Mouse (Mus musculus): ENCODE results near the gene Samd8. TPM values are rescaled to one million over a fixed set of nuclear protein-coding genes. Genes with fewer than 3 reads are reported as not detected.

Samd8 gene
- polyA plus RNA-seq, 1 experiment from 2014 or later: 7.1 TPM

DNA sequence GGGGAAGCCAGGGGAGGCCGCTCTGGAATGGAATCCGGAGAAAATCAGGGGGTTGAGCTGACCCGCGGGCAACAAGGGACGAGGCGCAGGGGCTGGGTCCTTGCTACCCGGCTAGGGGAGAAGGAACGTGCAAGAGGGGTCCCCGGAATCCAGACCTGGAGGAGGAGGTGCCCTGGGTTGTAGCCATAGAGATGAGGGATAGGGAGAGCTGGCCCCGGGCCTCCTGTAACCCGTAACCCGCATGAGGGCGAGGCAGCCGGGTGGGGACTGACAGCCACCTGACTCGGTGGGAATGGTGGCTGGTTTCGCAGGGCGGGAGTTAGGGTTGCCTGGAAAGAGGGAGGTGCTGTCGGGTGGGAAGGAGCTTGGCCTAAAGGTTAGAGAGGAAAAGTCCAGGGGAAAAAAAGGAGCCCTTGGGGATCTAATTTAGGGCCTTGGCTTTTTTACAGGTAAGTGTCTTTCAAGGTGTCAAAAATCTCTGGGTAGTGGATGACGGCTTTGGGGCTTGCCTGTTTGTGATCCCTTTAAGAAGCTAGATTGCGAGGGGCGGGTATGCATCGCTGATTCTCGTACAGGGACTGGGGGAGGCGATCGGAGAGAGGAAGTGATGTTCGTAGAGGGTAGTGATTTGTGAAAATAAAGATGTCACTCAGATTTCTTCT lies 681 bp downstream of the Samd8 start, which contains the start of gene Dusp13:
TSS of gene Dusp13 (minus strand) at position 301 of the 662 bp plus-strand sequence.
- H3K27ac ChIP-seq (ENCODE audit: low read length): peak within 1 kb of the TSS; percentile 88
- H3K4me1 ChIP-seq (ENCODE audit: insufficient read depth, low read depth, low read length): peaks cover 6% of the 10 kb centered on the region; the same call in 1 of the 2 replicates
- peak; percentile 87 for DNase-seq (ENCODE audit: low spot score)
- WGBS: under 1% methylated on average over 26 of the region's 26 CpGs
- H3K9ac ChIP-seq (replicated peaks; ENCODE audit: low read depth): peak within 1 kb of the TSS; percentile 82
- H3K36me3 ChIP-seq (ENCODE audit: insufficient read depth, low read length): no peaks in the 10 kb centered on the region
- 0 out of 2 replicates have a peak, but pooled peaks cover 3% of the 10 kb centered on the region for H3K27me3 ChIP-seq (replicated peaks; ENCODE audit: insufficient read depth, low read length)
- H3K4me3 ChIP-seq (ENCODE audit: low read depth, low read length): peak within 1 kb of the TSS; percentile 97
- TF ChIP-seq EP300 (IDR thresholded peaks at IDR 0.05): no peak
- no peak for TF ChIP-seq CTCF (IDR thresholded peaks at IDR 0.05)
- ATAC-seq: peak; percentile 72
- H3K9me3 ChIP-seq (ENCODE audit: low read length): no peaks in the 10 kb centered on the region
- peak within 1 kb of the TSS; percentile 82 for H3K4me2 ChIP-seq (replicated peaks; ENCODE audit: low read depth, low read length)

DNA sequence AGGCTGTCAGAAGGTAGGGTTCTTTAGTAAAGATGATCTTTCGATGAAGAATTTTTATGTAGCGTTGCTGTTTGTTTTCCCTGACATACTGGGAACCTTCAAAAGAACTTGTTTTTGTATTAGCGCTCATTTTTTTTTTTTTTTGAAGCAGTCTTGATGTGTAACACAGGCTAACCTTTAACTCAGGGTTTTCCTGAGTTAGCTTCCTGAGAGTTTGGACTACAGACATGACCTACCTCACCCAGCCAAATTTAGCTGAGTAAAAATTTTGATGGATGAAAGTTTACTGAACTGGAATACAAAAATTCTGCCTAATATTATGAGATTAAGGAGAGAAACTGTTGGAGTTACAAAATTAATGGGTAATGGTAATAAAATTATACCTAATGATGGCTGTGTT lies 2.1 kb downstream of the Samd8 start:
- 0 out of 2 replicates have a peak, but pooled peaks cover 3% of the 10 kb centered on the region for H3K27me3 ChIP-seq (replicated peaks; ENCODE audit: insufficient read depth, low read length)
- H3K4me3 ChIP-seq (ENCODE audit: low read depth, low read length): no peak overlapping the region
- no peaks in the 10 kb centered on the region for H3K9me3 ChIP-seq (ENCODE audit: low read length)
- peaks cover 6% of the 10 kb centered on the region; the same call in 1 of the 2 replicates for H3K4me1 ChIP-seq (ENCODE audit: insufficient read depth, low read depth, low read length)
- H3K4me2 ChIP-seq (replicated peaks; ENCODE audit: low read depth, low read length): no peak overlapping the region
- 88% methylated on average over 3 of the region's 3 CpGs for WGBS
- ATAC-seq (no peak), DNase-seq (ENCODE audit: low spot score) (no peak)
- H3K9ac ChIP-seq (replicated peaks; ENCODE audit: low read depth): no peak overlapping the region
- no peak for TF ChIP-seq EP300 (IDR thresholded peaks at IDR 0.05)
- TF ChIP-seq CTCF (IDR thresholded peaks at IDR 0.05): no peak
- H3K27ac ChIP-seq (ENCODE audit: low read length): no peak overlapping the region
- H3K36me3 ChIP-seq (ENCODE audit: insufficient read depth, low read length): no peaks in the 10 kb centered on the region

DNA sequence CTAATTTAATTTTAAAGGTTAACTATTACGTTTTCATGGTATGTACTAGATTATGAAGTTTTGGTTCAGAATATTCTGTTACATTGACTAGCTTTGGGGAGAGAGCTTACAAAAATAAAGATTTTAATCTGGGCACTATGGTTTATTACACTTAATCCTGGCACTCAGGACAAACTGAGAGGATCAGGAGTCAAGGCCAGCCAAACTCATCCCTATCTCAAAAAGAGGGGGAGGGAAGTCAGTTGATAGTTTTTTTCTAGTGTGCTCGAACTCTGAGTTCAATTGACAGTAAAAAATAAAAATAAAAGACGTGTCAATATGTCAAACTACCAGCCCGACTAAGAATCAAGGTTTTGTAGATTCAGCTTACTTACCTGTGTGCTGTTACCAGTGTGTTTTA lies 3.0 kb downstream of the Samd8 start:
- Histone ChIP-seq H3K36me3 (ENCODE audit: insufficient read depth, low read length) (no peaks in the 10 kb centered on the region), H3K4me2 (replicated peaks; ENCODE audit: low read depth, low read length) (no peak overlapping the region), H3K9ac (replicated peaks; ENCODE audit: low read depth) (no peak overlapping the region), H3K9me3 (ENCODE audit: low read length) (no peaks in the 10 kb centered on the region), H3K27me3 (replicated peaks; ENCODE audit: insufficient read depth, low read length) (0 out of 2 replicates have a peak, but pooled peaks cover 2% of the 10 kb centered on the region), H3K4me3 (ENCODE audit: low read depth, low read length) (no peak overlapping the region), H3K27ac (ENCODE audit: low read length) (no peak overlapping the region), H3K4me1 (ENCODE audit: insufficient read depth, low read depth, low read length) (peaks cover 6% of the 10 kb centered on the region; the same call in 1 of the 2 replicates)
- DNase-seq (ENCODE audit: low spot score) (no peak), ATAC-seq (no peak)
- TF ChIP-seq CTCF (IDR thresholded peaks at IDR 0.05) (no peak), EP300 (IDR thresholded peaks at IDR 0.05) (no peak)
- 83% methylated on average over 4 of the region's 4 CpGs for WGBS

DNA sequence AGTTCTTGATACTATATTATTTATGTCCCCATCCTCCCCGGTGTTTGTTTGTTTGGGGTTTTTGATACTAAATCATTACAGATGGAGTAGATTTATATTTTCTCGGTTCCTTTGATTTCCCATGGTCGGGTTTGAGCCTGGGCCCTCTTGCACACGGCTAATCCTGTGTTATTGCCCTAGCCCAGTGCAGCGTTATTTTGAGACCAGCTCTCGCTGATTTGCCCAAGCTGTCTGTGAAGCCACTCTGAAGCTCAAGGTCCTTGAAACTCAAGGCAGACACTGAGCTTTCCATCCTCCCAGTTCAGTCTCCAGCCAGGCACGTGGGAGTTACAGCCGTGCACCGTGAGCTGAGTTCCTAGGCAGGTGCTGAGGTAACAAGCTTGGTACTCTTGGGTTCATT lies 11.2 kb downstream of the Samd8 start:
- Histone ChIP-seq H3K27me3 (replicated peaks; ENCODE audit: insufficient read depth, low read length) (no peaks in the 10 kb centered on the region), H3K4me2 (replicated peaks; ENCODE audit: low read depth, low read length) (no peak overlapping the region), H3K4me1 (ENCODE audit: insufficient read depth, low read depth, low read length) (no peaks in the 10 kb centered on the region), H3K9ac (replicated peaks; ENCODE audit: low read depth) (no peak overlapping the region), H3K9me3 (ENCODE audit: low read length) (no peaks in the 10 kb centered on the region), H3K36me3 (ENCODE audit: insufficient read depth, low read length) (no peaks in the 10 kb centered on the region), H3K27ac (ENCODE audit: low read length) (no peak overlapping the region), H3K4me3 (ENCODE audit: low read depth, low read length) (no peak overlapping the region)
- ATAC-seq (no peak), DNase-seq (ENCODE audit: low spot score) (no peak)
- 81% methylated on average over 9 of the region's 9 CpGs for WGBS
- no peak for TF ChIP-seq EP300 (IDR thresholded peaks at IDR 0.05)
- TF ChIP-seq CTCF (IDR thresholded peaks at IDR 0.05): no peak

DNA sequence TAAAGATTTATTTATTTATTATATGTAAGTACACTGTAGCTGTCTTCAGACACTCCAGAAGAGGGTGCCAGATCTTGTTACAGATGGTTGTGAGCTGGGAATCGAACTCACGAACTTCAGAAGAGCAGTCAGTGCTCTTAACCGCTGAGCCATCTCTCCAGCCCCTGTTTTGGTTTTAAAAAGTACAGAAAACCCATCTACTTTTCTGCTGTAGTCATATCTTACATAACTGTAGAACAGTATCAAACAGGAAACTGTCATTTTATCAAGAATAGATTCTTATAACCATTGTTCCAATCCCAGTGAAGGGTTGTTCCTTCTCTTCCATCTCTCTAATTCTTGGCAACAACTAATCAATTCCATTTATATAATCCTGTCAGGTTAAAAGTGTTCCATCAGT lies 13.4 kb downstream of the Samd8 start:
- WGBS: 89% methylated on average over 3 of the region's 3 CpGs
- no peak overlapping the region for H3K4me2 ChIP-seq (replicated peaks; ENCODE audit: low read depth, low read length)
- no peaks in the 10 kb centered on the region for H3K4me1 ChIP-seq (ENCODE audit: insufficient read depth, low read depth, low read length)
- TF ChIP-seq EP300 (IDR thresholded peaks at IDR 0.05) (no peak), CTCF (IDR thresholded peaks at IDR 0.05) (no peak)
- H3K36me3 ChIP-seq (ENCODE audit: insufficient read depth, low read length): no peaks in the 10 kb centered on the region
- H3K4me3 ChIP-seq (ENCODE audit: low read depth, low read length): no peak overlapping the region
- no peak overlapping the region for H3K9ac ChIP-seq (replicated peaks; ENCODE audit: low read depth)
- no peaks in the 10 kb centered on the region for H3K9me3 ChIP-seq (ENCODE audit: low read length)
- ATAC-seq (no peak), DNase-seq (ENCODE audit: low spot score) (no peak)
- H3K27ac ChIP-seq (ENCODE audit: low read length): no peak overlapping the region
- no peaks in the 10 kb centered on the region for H3K27me3 ChIP-seq (replicated peaks; ENCODE audit: insufficient read depth, low read length)

DNA sequence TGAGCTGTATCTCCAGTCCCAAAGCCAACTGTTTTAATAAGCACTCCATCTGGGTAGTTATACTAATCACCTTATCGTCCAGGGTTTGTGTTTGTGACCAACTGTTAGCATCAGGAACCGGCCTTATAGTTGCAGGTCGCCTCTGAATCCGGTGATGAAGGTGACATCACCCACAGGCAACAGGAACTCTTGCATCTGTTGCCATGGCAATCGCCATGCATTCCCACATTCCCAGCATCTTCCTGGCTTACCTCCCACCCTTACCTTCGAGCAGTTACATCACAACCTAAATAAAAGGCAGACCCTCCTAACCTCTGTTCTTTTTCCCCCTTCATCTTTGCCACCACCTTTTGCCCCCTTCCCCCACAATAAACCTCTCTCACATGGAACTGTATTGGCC lies 14.3 kb downstream of the Samd8 start:
- H3K4me1 ChIP-seq (ENCODE audit: insufficient read depth, low read depth, low read length): no peaks in the 10 kb centered on the region
- H3K9me3 ChIP-seq (ENCODE audit: low read length): no peaks in the 10 kb centered on the region
- no peak overlapping the region for H3K27ac ChIP-seq (ENCODE audit: low read length)
- no peak for TF ChIP-seq CTCF (IDR thresholded peaks at IDR 0.05)
- TF ChIP-seq EP300 (IDR thresholded peaks at IDR 0.05): no peak
- H3K36me3 ChIP-seq (ENCODE audit: insufficient read depth, low read length): no peaks in the 10 kb centered on the region
- H3K4me2 ChIP-seq (replicated peaks; ENCODE audit: low read depth, low read length): no peak overlapping the region
- H3K4me3 ChIP-seq (ENCODE audit: low read depth, low read length): no peak overlapping the region
- no peak overlapping the region for H3K9ac ChIP-seq (replicated peaks; ENCODE audit: low read depth)
- H3K27me3 ChIP-seq (replicated peaks; ENCODE audit: insufficient read depth, low read length): no peaks in the 10 kb centered on the region
- no peak for ATAC-seq
- no peak for DNase-seq (ENCODE audit: low spot score)
- WGBS: 82% methylated on average over 6 of the region's 6 CpGs
